Mouse (Mus musculus) cerebellum, postnatal 10 days (tissue): Measurements from ENCODE around the gene Tescl.

Source experiments
- DNase-seq, 2 experiments: peaks; one replicate each; pipeline ENCODE4 v3.0.0; 2021; ENCODE audit warnings: mixed read lengths in 2 of 2

The Tescl gene

GRCm38 (mm10) chr7:24333304-24333986, at the start of gene Tescl:
Gene Tescl, minus strand, starts transcription at chr7:24333936.
- DNase-seq: peak; percentile 43 to 48

DNA sequence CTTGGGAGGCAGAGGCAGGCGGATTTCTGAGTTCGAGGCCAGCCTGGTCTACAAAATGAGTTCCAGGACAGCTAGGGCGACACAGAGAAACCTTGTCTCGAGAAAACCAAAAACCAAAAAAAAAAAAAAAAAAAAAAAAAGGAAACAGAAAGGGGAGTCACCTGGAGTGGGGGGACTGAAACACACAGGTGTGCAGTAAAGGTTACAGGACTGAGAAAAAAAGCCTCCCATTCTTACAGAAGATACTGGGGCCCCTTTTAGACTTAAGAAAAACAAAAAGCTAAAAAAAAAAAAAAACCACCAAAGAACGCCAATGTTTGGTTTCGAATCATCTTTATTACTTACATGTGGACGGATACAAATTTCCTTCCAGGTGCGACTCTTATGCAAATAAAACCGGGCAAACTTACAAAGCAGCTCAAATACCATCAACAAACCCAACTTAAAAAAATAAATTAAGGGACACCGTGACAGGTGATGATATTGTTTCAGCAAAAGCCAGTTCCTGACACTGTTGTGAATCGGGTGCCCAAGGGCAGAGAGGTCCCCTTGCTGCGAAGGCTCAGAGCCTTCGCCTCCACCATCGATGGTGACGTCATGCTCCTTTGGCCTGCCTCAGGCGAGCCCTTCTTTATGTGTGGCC, 49.1 kb upstream of the Tescl start:
- no peak for DNase-seq

GRCm38 (mm10) chr7:24380370-24380769, 46.6 kb upstream of the Tescl start:
- no peak for DNase-seq

- DNase-seq: no peak
Measured at GRCm38 (mm10) chr7:24379934-24380333, 46.2 kb upstream of the Tescl start.

GRCm38 (mm10) chr7:24378049-24378701, 44.4 kb upstream of the Tescl start:
- DNase-seq: no peak

- peak; percentile 56 to 61 for DNase-seq
Measured at GRCm38 (mm10) chr7:24377091-24377865, 43.5 kb upstream of the Tescl start.

DNA sequence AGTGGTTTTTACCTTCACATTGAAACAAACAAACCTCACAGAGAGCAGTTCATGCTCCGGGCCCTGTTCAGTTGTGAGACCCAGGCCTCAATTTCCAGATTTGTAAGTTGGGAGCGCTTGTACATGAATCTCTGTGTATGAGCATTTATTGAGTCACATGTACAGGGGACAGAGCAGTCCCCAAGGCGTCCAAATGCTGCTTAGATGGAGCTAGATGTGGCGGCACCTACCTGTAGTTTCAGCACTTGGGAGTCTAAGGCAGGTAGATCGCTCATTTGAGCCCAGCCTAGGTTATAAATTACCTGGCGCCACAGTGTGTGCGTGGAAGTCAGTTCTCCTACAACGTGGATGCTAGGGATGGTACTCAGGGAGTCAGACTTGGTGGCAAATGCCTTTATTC, 42.7 kb upstream of the Tescl start:
- no peak for DNase-seq

GRCm38 (mm10) chr7:24373538-24374379, 40.0 kb upstream of the Tescl start:
- peak; percentile 64 to 68 for DNase-seq

DNA sequence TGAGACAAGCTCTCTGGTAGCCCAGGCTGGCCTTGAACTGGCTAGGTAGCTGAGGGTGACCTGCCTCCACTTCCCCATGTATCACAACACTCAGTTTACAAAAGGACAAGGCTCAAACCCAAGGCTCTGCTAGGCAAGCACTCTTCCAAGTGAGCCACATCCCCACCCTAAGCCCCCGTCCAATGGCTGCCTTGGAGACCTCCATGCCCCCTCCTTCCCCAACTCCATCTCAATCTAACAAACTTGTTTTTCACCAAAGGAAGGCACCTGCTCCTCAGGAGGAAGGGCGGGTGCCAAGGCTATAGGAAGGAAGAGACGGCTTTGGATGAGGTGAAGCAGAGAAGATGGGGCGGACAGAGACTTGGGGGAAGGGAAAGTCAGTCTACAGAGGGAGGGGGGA, 39.0 kb upstream of the Tescl start:
- DNase-seq: no peak

DNA sequence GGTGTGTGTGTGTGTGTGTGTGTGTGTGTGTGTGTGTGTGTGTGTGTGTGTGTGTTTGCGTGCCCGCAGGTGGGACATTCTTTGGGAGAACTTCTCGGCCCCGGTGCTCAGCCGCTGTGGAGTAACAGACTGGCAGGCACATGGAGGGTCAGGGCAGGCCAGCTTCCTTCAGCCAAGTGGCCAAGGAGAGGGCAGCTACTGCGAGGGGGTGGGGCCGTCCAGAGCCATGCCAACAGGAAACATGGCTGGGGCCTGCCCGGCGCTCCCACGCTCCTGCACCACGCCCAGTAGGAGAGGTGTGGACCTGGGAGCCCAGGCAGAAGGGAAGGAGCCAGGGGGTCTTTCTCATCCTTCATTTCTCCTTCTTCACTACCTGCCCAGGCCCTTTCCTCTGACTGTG, 38.6 kb upstream of the Tescl start:
- no peak for DNase-seq

GRCm38 (mm10) chr7:24371809-24372145, 38.0 kb upstream of the Tescl start:
- no peak for DNase-seq

DNA sequence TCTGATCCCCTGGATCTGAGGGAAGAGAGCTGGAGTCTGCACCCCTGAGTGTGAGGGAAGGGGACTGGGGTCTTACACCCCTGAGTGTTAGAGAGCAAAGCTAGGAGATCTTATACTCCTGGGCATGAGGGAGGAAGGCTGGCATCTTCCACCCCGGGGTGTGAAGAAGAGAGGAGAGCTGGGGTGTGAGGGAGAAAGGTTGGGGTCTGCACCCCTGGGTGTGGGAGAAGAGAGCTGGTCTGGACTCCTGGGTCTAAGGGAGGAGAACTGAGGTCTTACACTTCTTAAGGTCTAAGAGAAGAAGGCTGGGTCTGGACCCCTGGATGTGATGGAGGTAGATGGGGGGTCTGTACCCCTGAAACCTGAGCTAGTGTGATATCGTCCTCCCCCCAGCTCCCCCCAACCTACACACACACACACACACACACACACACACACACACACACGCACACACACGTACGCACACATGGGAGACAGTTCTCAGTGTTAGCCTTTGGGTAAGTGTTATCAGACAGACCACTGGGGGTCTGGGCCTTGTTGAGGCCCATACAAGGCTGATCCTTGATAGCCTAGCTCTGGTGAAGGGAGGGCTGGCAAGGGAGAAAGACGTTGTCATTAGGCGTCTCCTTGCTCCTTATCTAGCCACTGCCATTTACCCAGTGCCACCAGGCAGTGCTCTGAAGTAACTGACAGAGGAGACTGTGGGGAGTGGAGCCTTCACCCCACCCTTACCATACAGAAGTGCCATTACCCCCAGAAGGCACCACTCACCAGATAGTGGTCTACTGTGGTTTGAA, 37.5 kb upstream of the Tescl start:
- DNase-seq: no peak

DNA sequence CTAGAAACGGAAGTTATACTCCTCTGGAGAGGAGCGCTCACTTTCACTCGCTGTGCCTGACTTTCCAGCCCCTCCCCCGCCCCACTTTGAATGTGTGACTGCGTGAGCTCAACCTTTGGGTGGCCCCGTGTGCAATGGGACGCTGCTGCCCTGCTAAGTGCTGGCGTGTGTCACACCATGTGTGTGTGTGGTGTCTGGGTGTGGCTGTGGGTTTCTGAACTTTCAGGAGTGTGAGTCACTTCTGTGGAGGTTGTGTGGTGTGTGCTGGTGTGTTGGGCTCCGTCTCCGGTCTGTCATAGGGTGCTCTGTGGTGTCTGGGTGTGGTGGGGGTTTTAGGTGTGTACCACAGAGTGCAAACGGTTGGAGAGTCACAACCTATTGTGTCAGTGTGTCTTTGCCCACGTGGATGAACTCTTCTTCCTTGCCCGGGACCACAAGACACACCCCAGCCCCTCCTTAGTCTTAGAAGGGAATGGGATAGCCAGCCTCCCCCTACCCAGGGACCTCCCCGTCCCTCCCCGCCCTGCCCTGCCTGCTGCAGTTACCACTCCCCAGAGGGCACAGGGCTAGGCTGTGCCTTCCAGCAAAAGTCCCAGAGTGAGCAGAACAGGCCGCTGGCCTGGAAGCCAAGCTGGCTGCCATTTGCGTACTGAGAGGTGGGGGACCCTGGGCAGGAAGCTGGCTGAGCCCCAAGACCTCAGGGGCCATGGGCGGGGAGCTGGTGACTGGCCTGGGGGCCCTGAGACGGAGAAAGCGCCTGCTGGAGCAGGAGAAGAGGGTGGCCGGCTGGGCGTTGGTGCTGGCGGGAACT, 36.2 kb upstream of the Tescl start, which contains the start of gene Kcnn4:
Gene Kcnn4 (plus strand): TSS at position 533 of the 811 bp plus-strand sequence.
- DNase-seq: no peak

- DNase-seq: no peak
Measured at GRCm38 (mm10) chr7:24368946-24369345, 35.2 kb upstream of the Tescl start.

DNA sequence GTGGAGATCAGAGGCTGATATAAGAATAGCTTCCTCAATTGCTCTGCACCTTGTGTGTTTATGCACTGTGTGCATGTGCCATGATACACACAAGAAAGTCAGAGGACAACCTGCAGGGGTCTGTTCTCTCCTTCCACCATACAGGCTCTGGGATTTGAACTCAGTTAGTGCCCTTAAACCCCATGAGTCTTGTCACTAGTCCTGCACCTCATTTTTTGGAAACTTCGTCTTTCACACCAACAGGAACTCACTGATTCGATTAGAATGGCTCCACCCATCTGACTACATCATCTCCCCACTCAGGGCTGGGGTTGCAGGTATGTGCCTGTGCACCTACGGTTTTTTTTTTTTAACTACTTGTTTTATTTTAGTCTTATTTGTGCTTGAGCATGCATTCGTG, 34.5 kb upstream of the Tescl start:
- no peak for DNase-seq

- no peak for DNase-seq
Measured at GRCm38 (mm10) chr7:24366716-24367632, 33.2 kb upstream of the Tescl start.

- DNase-seq: no peak
Measured at GRCm38 (mm10) chr7:24365258-24366014, 31.7 kb upstream of the Tescl start.

DNA sequence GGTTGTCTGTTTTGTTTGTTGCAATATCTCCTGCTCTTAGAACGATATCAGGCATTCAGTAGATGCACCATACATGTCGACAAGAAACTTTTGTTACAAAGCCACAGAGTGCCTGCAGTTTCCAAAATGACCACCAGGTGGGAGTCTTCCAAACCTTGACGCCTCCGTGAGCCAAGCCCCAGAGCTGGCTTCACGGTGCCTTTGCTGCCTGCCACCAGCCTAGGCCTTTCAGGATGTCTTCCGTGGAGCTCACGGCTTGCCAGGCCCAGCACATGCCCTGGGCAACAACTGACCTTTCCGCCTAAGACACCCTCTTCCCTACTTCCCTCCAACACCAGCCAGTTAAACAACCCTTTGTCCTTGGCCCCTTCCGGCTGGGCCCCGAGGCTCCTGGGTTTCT, 31.1 kb upstream of the Tescl start:
- DNase-seq: peak; percentile 92 to 96

GRCm38 (mm10) chr7:24363228-24363627, 29.5 kb upstream of the Tescl start:
- DNase-seq: peak; percentile 72 to 78
